Mouse (Mus musculus): ENCODE data around the gene Mst1r.

DNA sequence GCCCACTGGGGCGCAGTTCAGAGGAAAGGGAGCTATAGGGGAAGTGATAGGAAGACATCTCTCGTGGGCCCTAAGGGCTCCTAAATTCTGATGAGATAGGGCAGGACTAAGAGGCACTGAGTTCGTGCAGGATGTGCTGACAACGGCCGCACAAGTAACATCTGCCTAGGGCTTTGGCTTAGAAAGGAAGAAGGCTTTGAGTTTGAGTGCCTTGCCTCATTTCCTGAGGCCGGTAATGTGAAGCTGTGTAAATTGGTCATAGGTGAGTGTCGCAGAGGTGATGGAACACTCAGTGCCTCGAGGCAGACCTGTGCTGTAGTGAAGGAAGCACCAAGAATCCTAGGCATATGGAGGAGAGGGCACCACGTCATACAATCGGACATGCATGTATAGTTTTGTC, 60.0 kb downstream of the Mst1r start:
- TF ChIP-seq MAX (IDR thresholded peaks at IDR 0.05; ENCODE audit: low read length) (no peak), MXI1 (IDR thresholded peaks at IDR 0.05; ENCODE audit: low read depth, low read length) (no peak), MAZ (IDR thresholded peaks at IDR 0.05; ENCODE audit: low read depth, low read length) (no peak), GATA1 (IDR thresholded peaks at IDR 0.05; ENCODE audit: low read depth, low read length) (no peak), USF1 (IDR thresholded peaks at IDR 0.05; ENCODE audit: low read depth, low read length) (no peak), ZNF384 (IDR thresholded peaks at IDR 0.05; ENCODE audit: low read depth, low read length) (no peak), MEF2A (IDR thresholded peaks at IDR 0.05; ENCODE audit: extremely low read depth, insufficient replicate concordance, low read depth, low read length, poor library complexity, severe bottlenecking) (no peak), ELF1 (IDR thresholded peaks at IDR 0.05; ENCODE audit: low read depth, low read length) (no peak)

Measured in MEL (cell line).